Mouse (Mus musculus) lung, postnatal 0 days (tissue): ENCODE measurements around the gene Acta2. TPM values are rescaled to one million over a fixed set of nuclear protein-coding genes. Genes with fewer than 3 reads are reported as not detected.

ENCODE experiments used
- ATAC-seq: fragments of 200-750 bp; cut with Nextera tagmentation; 2 replicates; pipeline ENCODE4 v1.8.0; 2017; ENCODE audit warnings: moderate library complexity
- DNase-seq: peaks from one replicate; pipeline ENCODE4 v3.0.0-alpha.2; 2016; ENCODE audit warnings: low spot score
- H3K27ac ChIP-seq: fragments of 300-500 bp; sonication (generic); 2 replicates; pipeline ENCODE4 v1.5.1; 2014; ENCODE audit warnings: antibody characterized with exemption, mild to moderate bottlenecking, low read length, mixed read lengths
- H3K27me3 ChIP-seq: fragments of 300-500 bp; sonication (generic); replicated peaks from 2 replicates; pipeline ENCODE4 v1.6.1; 2014; ENCODE audit warnings: low read length, mixed read lengths; ENCODE audit not compliant: insufficient read depth
- H3K36me3 ChIP-seq: fragments of 300-500 bp; sonication (generic); 2 replicates; pipeline ENCODE4 v1.6.1; 2014; ENCODE audit warnings: low read length, mixed read lengths; ENCODE audit not compliant: insufficient read depth
- H3K4me1 ChIP-seq: fragments of 300-500 bp; sonication (generic); 2 replicates; pipeline ENCODE4 v1.6.1; 2014; ENCODE audit warnings: antibody characterized with exemption, low read depth, low read length, mixed read lengths; ENCODE audit not compliant: insufficient read depth
- H3K4me2 ChIP-seq: fragments of 300-500 bp; sonication (generic); replicated peaks from 2 replicates; pipeline ENCODE4 v1.6.1; 2014; ENCODE audit warnings: low read depth, mild to moderate bottlenecking, low read length, moderate library complexity, mixed read lengths
- H3K4me3 ChIP-seq: fragments of 300-500 bp; sonication (generic); 2 replicates; pipeline ENCODE4 v1.5.1; 2014; ENCODE audit warnings: low read depth, low read length
- H3K9ac ChIP-seq: fragments of 300-500 bp; sonication (generic); replicated peaks from 2 replicates; pipeline ENCODE4 v1.6.1; 2014; ENCODE audit warnings: low read depth, mild to moderate bottlenecking
- H3K9me3 ChIP-seq: fragments of 300-500 bp; sonication (generic); 2 replicates; pipeline ENCODE4 v1.6.1; 2016; ENCODE audit warnings: low read length, mixed read lengths
- CTCF ChIP-seq: IDR thresholded peaks from 2 replicates; pipeline ENCODE4 v1.5.1; 2016; ENCODE audit warnings: antibody characterized with exemption, mild to moderate bottlenecking
- EP300 ChIP-seq: IDR thresholded peaks from 2 replicates; pipeline ENCODE4 v1.6.1; 2016; ENCODE audit warnings: antibody characterized with exemption, mild to moderate bottlenecking, control low read depth
- WGBS: fragments of 180-500 bp; shearing (Covaris S2); extraction: QIAGEN DNeasy Blood & Tissue Kit; methylation state at CpG from one replicate; pipeline ENCODE4 v1.1.7; 2014; 5-methylcytosine and 5-hydroxymethylcytosine counted together
- polyA plus RNA-seq: library from polyadenylated mRNA; unstranded; fragments of >200 nt; fragmentation: Nextera tagmentation; extraction: Ambion mirVana; gene quantifications from 2 replicates; pipeline ENCODE4 v1.2.1, GENCODE M21; 2015

The Acta2 gene
- polyA plus RNA-seq, 1 experiment from 2014 or later = 293 TPM

DNA sequence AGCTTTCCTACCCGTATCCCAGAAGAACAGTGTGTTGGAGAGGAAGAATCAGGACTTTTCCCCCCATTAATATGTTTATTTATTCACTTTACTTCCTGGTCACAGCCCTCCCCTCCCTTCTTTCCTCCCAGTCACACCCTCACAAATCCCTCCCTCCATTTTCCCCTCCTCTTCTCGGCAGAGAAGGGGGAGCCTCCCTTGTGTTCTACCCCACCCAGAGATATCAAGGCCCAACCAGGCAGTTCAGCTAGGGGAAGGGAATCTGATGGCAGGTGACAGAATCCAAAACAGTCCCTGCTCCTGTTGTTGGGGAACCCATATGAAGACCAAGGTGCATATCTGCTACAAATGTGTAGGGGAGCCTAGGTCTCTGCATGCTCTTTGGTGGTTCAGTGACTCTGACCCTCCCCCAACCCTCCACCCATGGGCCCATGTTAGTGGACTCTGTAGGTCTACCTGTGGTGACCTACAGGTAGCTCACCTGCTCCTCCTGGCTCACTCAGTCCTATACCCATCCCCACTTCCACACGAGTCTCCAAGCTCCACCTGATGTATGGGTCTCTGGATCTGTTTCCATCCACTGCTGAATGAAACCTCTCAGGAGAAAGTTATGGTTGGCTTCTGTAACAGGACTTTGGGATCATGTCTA, 34.5 kb downstream of the Acta2 start:
- TF ChIP-seq EP300 = no peak
- no peak for TF ChIP-seq CTCF
- Histone ChIP-seq H3K27me3 (no peaks in the 10 kb centered on the region), H3K9ac (no peak overlapping the region), H3K4me3 (no peak overlapping the region), H3K9me3 (no peaks in the 10 kb centered on the region), H3K4me2 (no peak overlapping the region), H3K36me3 (no peaks in the 10 kb centered on the region), H3K27ac (no peak overlapping the region), H3K4me1 (no peaks in the 10 kb centered on the region)
- 63% methylated on average over 3 of the region's 3 CpGs for WGBS
- ATAC-seq (no peak), DNase-seq (no peak)

DNA sequence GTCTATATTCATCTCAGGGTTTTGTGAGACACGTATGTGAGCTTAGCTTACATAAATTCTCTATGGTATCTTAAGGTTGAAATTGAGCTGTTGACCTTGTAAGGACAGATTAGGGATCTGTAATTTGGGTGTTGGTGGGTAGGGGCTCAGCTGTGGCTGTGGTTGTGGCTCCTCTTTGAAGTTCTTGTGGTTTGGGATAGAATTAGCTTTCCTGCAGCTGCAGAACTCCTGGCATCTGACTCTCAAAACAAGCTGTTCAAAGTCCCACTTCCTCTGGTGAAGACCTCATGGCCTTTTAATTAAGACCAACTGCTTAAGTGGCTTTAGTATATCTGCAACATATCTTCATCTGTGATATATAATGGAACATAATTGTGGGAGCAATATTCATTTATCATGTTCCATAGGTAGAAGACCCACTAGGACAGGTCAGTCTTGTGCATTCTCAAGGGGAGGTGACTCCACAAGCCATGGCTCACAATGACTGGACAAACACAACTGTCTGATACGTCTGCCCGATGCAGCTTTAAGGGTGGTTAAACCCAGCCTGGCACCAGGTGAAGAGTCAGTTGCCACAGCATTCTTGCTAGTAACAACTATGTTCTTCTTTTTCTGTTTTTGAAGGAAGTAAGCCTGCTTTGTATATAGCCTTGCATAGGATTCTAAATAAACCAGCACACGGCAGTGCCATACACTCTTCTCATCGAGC, 36.0 kb downstream of the Acta2 start:
- H3K9me3 ChIP-seq = no peaks in the 10 kb centered on the region
- no peak overlapping the region for H3K4me3 ChIP-seq
- TF ChIP-seq CTCF = no peak
- no peak for TF ChIP-seq EP300
- H3K4me1 ChIP-seq = no peaks in the 10 kb centered on the region
- no peak for DNase-seq
- no peak overlapping the region for H3K27ac ChIP-seq
- no peaks in the 10 kb centered on the region for H3K27me3 ChIP-seq
- no peaks in the 10 kb centered on the region for H3K36me3 ChIP-seq
- no peak overlapping the region for H3K4me2 ChIP-seq
- WGBS = 90% methylated on average over 5 of the region's 5 CpGs
- no peak overlapping the region for H3K9ac ChIP-seq
- no peak for ATAC-seq

- Histone ChIP-seq H3K4me3 (no peak overlapping the region), H3K27ac (no peak overlapping the region), H3K4me2 (no peak overlapping the region), H3K27me3 (no peaks in the 10 kb centered on the region), H3K36me3 (no peaks in the 10 kb centered on the region), H3K9me3 (no peaks in the 10 kb centered on the region), H3K9ac (no peak overlapping the region), H3K4me1 (no peaks in the 10 kb centered on the region)
- 64% methylated on average over 3 of the region's 3 CpGs for WGBS
- TF ChIP-seq CTCF = no peak
- TF ChIP-seq EP300 = no peak
- DNase-seq (no peak), ATAC-seq (no peak)
These were observed 37.6 kb downstream of the Acta2 start for GRCm38 (mm10) chr19:34217761-34218160.

DNA sequence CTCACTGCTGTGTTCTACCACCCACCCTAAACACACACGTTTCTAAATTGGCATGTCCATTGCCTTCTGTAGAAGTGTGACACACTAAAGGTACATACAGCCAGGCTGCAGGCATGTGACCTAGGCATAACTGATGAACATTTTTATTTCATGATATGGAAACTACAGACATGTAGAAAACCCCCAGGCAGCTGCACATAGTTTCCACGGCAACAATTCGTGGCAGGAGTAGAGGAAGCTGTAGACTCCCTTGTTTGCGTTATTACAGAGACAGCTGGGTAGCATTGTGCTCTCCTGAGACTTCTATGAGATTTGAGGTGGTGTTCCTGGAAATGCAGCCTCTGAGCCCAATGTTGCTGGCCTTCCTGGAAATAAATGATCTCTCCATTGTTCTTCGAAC, 38.4 kb downstream of the Acta2 start:
- no peaks in the 10 kb centered on the region for H3K27me3 ChIP-seq
- no peak overlapping the region for H3K4me3 ChIP-seq
- 61% methylated on average over 5 of the region's 5 CpGs for WGBS
- H3K36me3 ChIP-seq = no peaks in the 10 kb centered on the region
- DNase-seq (no peak), ATAC-seq (no peak)
- no peaks in the 10 kb centered on the region for H3K9me3 ChIP-seq
- H3K4me2 ChIP-seq = no peak overlapping the region
- H3K4me1 ChIP-seq = no peaks in the 10 kb centered on the region
- H3K9ac ChIP-seq = no peak overlapping the region
- H3K27ac ChIP-seq = no peak overlapping the region
- no peak for TF ChIP-seq EP300
- TF ChIP-seq CTCF = no peak

- Histone ChIP-seq H3K36me3 (no peaks in the 10 kb centered on the region), H3K27ac (no peak overlapping the region), H3K4me2 (no peak overlapping the region), H3K4me1 (peaks cover 4% of the 10 kb centered on the region; the same call in 1 of the 2 replicates), H3K9me3 (no peaks in the 10 kb centered on the region), H3K9ac (no peak overlapping the region), H3K4me3 (no peak overlapping the region), H3K27me3 (no peaks in the 10 kb centered on the region)
- no peak for ATAC-seq
- 47% methylated on average over 4 of the region's 4 CpGs for WGBS
- no peak for DNase-seq
- TF ChIP-seq EP300 (no peak), CTCF (no peak)
These were observed 41.3 kb downstream of the Acta2 start for GRCm38 (mm10) chr19:34214136-34214535.

GRCm38 (mm10) chr19:34213251-34213645, 42.1 kb downstream of the Acta2 start:
- no peaks in the 10 kb centered on the region for H3K9me3 ChIP-seq
- no peak for DNase-seq
- H3K27me3 ChIP-seq = no peaks in the 10 kb centered on the region
- TF ChIP-seq CTCF = no peak
- TF ChIP-seq EP300 = no peak
- no peak overlapping the region for H3K4me3 ChIP-seq
- H3K4me2 ChIP-seq = no peak overlapping the region
- no peak overlapping the region for H3K9ac ChIP-seq
- H3K36me3 ChIP-seq = no peaks in the 10 kb centered on the region
- peaks cover 4% of the 10 kb centered on the region; the same call in 1 of the 2 replicates for H3K4me1 ChIP-seq
- ATAC-seq = no peak
- H3K27ac ChIP-seq = no peak overlapping the region
